Mouse (Mus musculus) MEL (cell line): ENCODE data around the gene Dnaic1. TPM values are rescaled to one million over a fixed set of nuclear protein-coding genes. Genes with fewer than 3 reads are reported as not detected.

Experiments
- DNase-seq: peaks from one replicate; pipeline ENCODE4 v3.0.0; 2011; ENCODE audit warnings: low read depth, low spot score
- H3K27ac ChIP-seq: 2 replicates; pipeline ENCODE4 v1.5.1; 2012; ENCODE audit warnings: low read depth, mild to moderate bottlenecking, control low read depth, low read length, moderate library complexity; ENCODE audit not compliant: control insufficient read depth
- H3K27me3 ChIP-seq, 2 experiments: fragments of 150-350 bp in 1 of 2; sonication (generic) in 1 of 2; 2 replicates each; pipeline ENCODE4 v1.6.1; 2012; ENCODE audit warnings: low read length in 2 of 2, mild to moderate bottlenecking in 2 of 2, improper control_type of control experiment in 1 of 2, moderate library complexity in 1 of 2; ENCODE audit not compliant: insufficient read depth in 2 of 2, control insufficient read depth in 1 of 2
- H3K36me3 ChIP-seq, 2 experiments: 2 replicates each; pipeline ENCODE4 v1.6.1; 2012 to 2014; ENCODE audit warnings: low read length in 2 of 2, improper control_type of control experiment in 1 of 2, inconsistent platforms in 1 of 2, mild to moderate bottlenecking in 1 of 2; ENCODE audit not compliant: insufficient read depth in 2 of 2, control insufficient read depth in 1 of 2
- H3K4me1 ChIP-seq, 2 experiments: fragments of 150-350 bp in 1 of 2; sonication (generic) in 1 of 2; 2 replicates each; pipeline ENCODE4 v1.6.1; 2012; ENCODE audit warnings: low read length in 2 of 2, improper control_type of control experiment in 1 of 2, mild to moderate bottlenecking in 1 of 2; ENCODE audit not compliant: insufficient read depth in 2 of 2, control insufficient read depth in 1 of 2
- H3K4me3 ChIP-seq, 2 experiments: fragments of 150-350 bp in 1 of 2; sonication (generic) in 1 of 2; 2 replicates each; pipeline ENCODE4 v1.5.1; 2012; ENCODE audit warnings: low read depth in 2 of 2, low read length in 2 of 2, mild to moderate bottlenecking in 2 of 2, moderate library complexity in 2 of 2, control low read depth in 1 of 2, improper control_type of control experiment in 1 of 2; ENCODE audit not compliant: control insufficient read depth in 1 of 2, insufficient read depth in 1 of 2
- H3K79me2 ChIP-seq: 2 replicates; pipeline ENCODE4 v1.6.1; 2012; ENCODE audit warnings: mild to moderate bottlenecking, low read length, moderate library complexity; ENCODE audit not compliant: control insufficient read depth, poor library complexity, insufficient read depth
- H3K9ac ChIP-seq: 2 replicates; pipeline ENCODE4 v1.6.1; 2012; ENCODE audit warnings: low read depth, mild to moderate bottlenecking, control low read depth, low read length, moderate library complexity; ENCODE audit not compliant: control insufficient read depth, poor library complexity, severe bottlenecking
- H3K9me3 ChIP-seq: fragments of 150-350 bp; sonication (generic); replicated peaks from 2 replicates; pipeline ENCODE4 v1.6.1; 2012; ENCODE audit warnings: mild to moderate bottlenecking, low read length, improper control_type of control experiment, moderate library complexity; ENCODE audit not compliant: insufficient read depth
- BHLHE40 ChIP-seq: IDR thresholded peaks from 2 replicates; pipeline ENCODE4 v1.6.1; 2012; ENCODE audit warnings: low read depth, mild to moderate bottlenecking, inconsistent platforms, low read length, improper control_type of control experiment, borderline replicate concordance
- CHD2 ChIP-seq: IDR thresholded peaks from 2 replicates; pipeline ENCODE4 v1.6.1; 2011; ENCODE audit warnings: low read length, improper control_type of control experiment
- ELF1 ChIP-seq: IDR thresholded peaks from 2 replicates; pipeline ENCODE4 v1.6.1; 2014; ENCODE audit warnings: low read depth, mild to moderate bottlenecking, inconsistent platforms, low read length, improper control_type of control experiment, moderate library complexity
- EP300 ChIP-seq, 2 experiments: IDR thresholded peaks; 2 replicates each; pipeline ENCODE4 v1.6.1; 2011; ENCODE audit warnings: improper control_type of control experiment in 2 of 2, low read length in 2 of 2, low read depth in 1 of 2, mild to moderate bottlenecking in 1 of 2
- GATA1 ChIP-seq: IDR thresholded peaks from 2 replicates; pipeline ENCODE4 v1.6.1; 2011; ENCODE audit warnings: low read depth, low read length, improper control_type of control experiment
- HCFC1 ChIP-seq: IDR thresholded peaks from 2 replicates; pipeline ENCODE4 v1.6.1; 2012; ENCODE audit warnings: low read depth, mild to moderate bottlenecking, inconsistent platforms, low read length, improper control_type of control experiment, moderate library complexity
- MAFK ChIP-seq: IDR thresholded peaks from 2 replicates; pipeline ENCODE4 v1.6.1; 2011; ENCODE audit warnings: low read depth, mild to moderate bottlenecking, low read length, improper control_type of control experiment, borderline replicate concordance
- MAZ ChIP-seq: IDR thresholded peaks from 2 replicates; pipeline ENCODE4 v1.6.1; 2012; ENCODE audit warnings: low read depth, mild to moderate bottlenecking, inconsistent platforms, low read length, improper control_type of control experiment
- MXI1 ChIP-seq: IDR thresholded peaks from 2 replicates; pipeline ENCODE4 v1.6.1; 2011; ENCODE audit warnings: mild to moderate bottlenecking, low read depth, low read length, improper control_type of control experiment
- MYB ChIP-seq: IDR thresholded peaks from 2 replicates; pipeline ENCODE4 v1.6.1; 2011; ENCODE audit warnings: mild to moderate bottlenecking, low read depth, low read length, improper control_type of control experiment
- MYC ChIP-seq: IDR thresholded peaks from 2 replicates; pipeline ENCODE4 v1.6.1; 2011; ENCODE audit warnings: low read depth, mild to moderate bottlenecking, low read length, improper control_type of control experiment, moderate library complexity
- POLR2A ChIP-seq, 2 experiments: IDR thresholded peaks; 2 replicates each; pipeline ENCODE4 v1.6.1; 2011 to 2012; ENCODE audit warnings: low read length in 2 of 2, mild to moderate bottlenecking in 2 of 2, control low read depth in 1 of 2, improper control_type of control experiment in 1 of 2, low read depth in 1 of 2, moderate library complexity in 1 of 2; ENCODE audit not compliant: control insufficient read depth in 1 of 2, insufficient read depth in 1 of 2, poor library complexity in 1 of 2
- RCOR1 ChIP-seq: IDR thresholded peaks from 2 replicates; pipeline ENCODE4 v1.6.1; 2012; ENCODE audit warnings: low read depth, mild to moderate bottlenecking, inconsistent platforms, low read length, improper control_type of control experiment
- SMC3 ChIP-seq: IDR thresholded peaks from 2 replicates; pipeline ENCODE4 v1.6.1; 2011; ENCODE audit warnings: low read depth, low read length, improper control_type of control experiment
- TAL1 ChIP-seq: IDR thresholded peaks from 2 replicates; pipeline ENCODE4 v1.6.1; 2012; ENCODE audit warnings: mild to moderate bottlenecking, inconsistent platforms, low read length, moderate library complexity, mixed read lengths
- TBP ChIP-seq: IDR thresholded peaks from 2 replicates; pipeline ENCODE4 v1.8.0; 2011; ENCODE audit warnings: low read depth, low read length, improper control_type of control experiment
- polyA plus RNA-seq, 2 experiments: library from polyadenylated mRNA; stranded (reverse) in 1 of 2; unstranded in 1 of 2; fragments of >175 nt in 1 of 2; fragments of >200 nt in 1 of 2; gene quantifications; 2 replicates each; pipeline versions ENCODE4 v1.2.1 to v1.2.4; 2012; ENCODE audit warnings: low replicate concordance in 2 of 2, low read depth in 1 of 2; ENCODE audit not compliant: insufficient read length in 2 of 2, insufficient read depth in 1 of 2, missing spikeins in 1 of 2
- total RNA-seq: library from RNA; depleted of rRNA; stranded (reverse); fragments of 300-350 nt; gene quantifications from 2 replicates; pipeline ENCODE4 v1.2.3, GENCODE M21; 2012

Dnaic1 gene
- total and polyA plus RNA-seq, 3 experiments: not detected

GRCm38 (mm10) chr4:41645488-41645887 lies 75.9 kb downstream of the Dnaic1 start:
- no peak overlapping the region for H3K9ac ChIP-seq
- no peak for DNase-seq
- no peaks in the 10 kb centered on the region for H3K9me3 ChIP-seq
- H3K4me3 ChIP-seq: no peak overlapping the region
- TF ChIP-seq SMC3 (no peak), MYB (no peak), MAFK (no peak), TBP (no peak), TAL1 (no peak), MAZ (no peak), MXI1 (no peak)
- TF ChIP-seq, all 39 proteins: peak for 0
- Histone ChIP-seq H3K27ac (no peak overlapping the region), H3K4me1 (peaks cover 4 to 14% of the 10 kb centered on the region in 2 experiments; a peak in 3 of 4 replicates), H3K27me3 (no peaks in the 10 kb centered on the region; a peak in 1 of 4 replicates), H3K79me2 (no peaks in the 10 kb centered on the region), H3K36me3 (no peaks in the 10 kb centered on the region)

- TF ChIP-seq BHLHE40 (no peak), ELF1 (no peak), EP300 (IDR thresholded peaks at IDR 0.05; ENCODE audit: low read depth in 1 of 2, low read length in 2 of 2) (no peak), MYC (no peak), MAFK (no peak), HCFC1 (no peak), GATA1 (no peak), POLR2A (IDR thresholded peaks at IDR 0.05; ENCODE audit: control insufficient read depth in 1 of 2, insufficient read depth in 1 of 2, low read depth in 1 of 2, low read length in 2 of 2, poor library complexity in 1 of 2) (no peak), MXI1 (no peak), RCOR1 (no peak), CHD2 (no peak)
- H3K27ac ChIP-seq: no peak overlapping the region
Measured at GRCm38 (mm10) chr4:41648157-41648556, 78.6 kb downstream of the Dnaic1 start.

More at GRCm38 (mm10) chr4:41648157-41648556, 78.6 kb downstream of the Dnaic1 start:
- no peak for DNase-seq
- no peak overlapping the region for H3K4me3 ChIP-seq
- no peaks in the 10 kb centered on the region for H3K9me3 ChIP-seq
- no peaks in the 10 kb centered on the region; a peak in 1 of 4 replicates for H3K27me3 ChIP-seq
- peaks cover 4 to 10% of the 10 kb centered on the region in 2 experiments; a peak in 2 of 4 replicates for H3K4me1 ChIP-seq
- no peaks in the 10 kb centered on the region for H3K79me2 ChIP-seq
- no peak overlapping the region for H3K9ac ChIP-seq
- H3K36me3 ChIP-seq: no peaks in the 10 kb centered on the region
